Comparison of ENCODE assay signal across 8 mouse cellular contexts in genomic region chr17:45747858-45748785, GRCm38 (mm10). TPM values are rescaled to one million over a fixed set of nuclear protein-coding genes. Genes with fewer than 3 reads are reported as not detected.
A peak's percentile ranks its signal among the peaks of the same experiment; 100 is the strongest.
DNase-seq lines count a peak whose midpoint lies in the region; ATAC-seq and TF ChIP-seq lines count a peak whose summit lies in the region.

No protein-coding gene starts in this region.

- H3K27ac ChIP-seq in midbrain, postnatal 0 days (ENCODE audit: low read depth, low read length), result no peak overlapping the region
- H3K27ac ChIP-seq in midbrain, embryonic 11.5 days (ENCODE audit: low read depth, low read length), result no peak overlapping the region
- no peak overlapping the region for H3K27ac ChIP-seq in embryonic facial prominence, embryonic 14.5 days (replicated peaks; ENCODE audit: low read depth, low read length)
- H3K27ac ChIP-seq in heart, postnatal 0 days (ENCODE audit: low read depth), result peak overlapping the region; percentile 88
- H3K27ac ChIP-seq in liver, embryonic 16.5 days (ENCODE audit: low read length), result peak overlapping the region; percentile 85

- no peak for DNase-seq in midbrain, postnatal 0 days (ENCODE audit: low spot score)
- DNase-seq in midbrain, embryonic 11.5 days (ENCODE audit: low spot score, missing footprints), result no peak
- DNase-seq in adrenal gland, postnatal 14 days, result peak; percentile 88
- no peak for DNase-seq in embryonic facial prominence, embryonic 14.5 days (ENCODE audit: low spot score)
- peak; percentile 58 for DNase-seq in heart, postnatal 0 days (ENCODE audit: low spot score)
- peak; percentile 61 for DNase-seq in thymus, postnatal 4 days
- DNase-seq in spleen, postnatal 14 days (ENCODE audit: low spot score in 2 of 2), result no peak

- H3K9me3 ChIP-seq in midbrain, postnatal 0 days (ENCODE audit: low read length), result no peaks in the 10 kb centered on the region
- no peaks in the 10 kb centered on the region for H3K9me3 ChIP-seq in midbrain, embryonic 11.5 days (ENCODE audit: control insufficient read depth, low read length)
- no peaks in the 10 kb centered on the region for H3K9me3 ChIP-seq in embryonic facial prominence, embryonic 14.5 days (ENCODE audit: control insufficient read depth, low read length)
- H3K9me3 ChIP-seq in heart, postnatal 0 days (replicated peaks; ENCODE audit: control insufficient read depth, low read length), result no peaks in the 10 kb centered on the region
- H3K9me3 ChIP-seq in liver, embryonic 16.5 days (replicated peaks; ENCODE audit: control insufficient read depth, low read length), result no peaks in the 10 kb centered on the region

- no peaks in the 10 kb centered on the region for H3K36me3 ChIP-seq in midbrain, postnatal 0 days (ENCODE audit: insufficient read depth, low read length)
- H3K36me3 ChIP-seq in midbrain, embryonic 11.5 days (ENCODE audit: control insufficient read depth, insufficient read depth, low read length), result no peaks in the 10 kb centered on the region
- no peaks in the 10 kb centered on the region for H3K36me3 ChIP-seq in embryonic facial prominence, embryonic 14.5 days (ENCODE audit: control insufficient read depth, insufficient read depth, low read length)
- H3K36me3 ChIP-seq in heart, postnatal 0 days (replicated peaks; ENCODE audit: control insufficient read depth, insufficient read depth, low read length), result no peaks in the 10 kb centered on the region
- H3K36me3 ChIP-seq in liver, embryonic 16.5 days (ENCODE audit: control insufficient read depth, insufficient read depth), result no peaks in the 10 kb centered on the region

- H3K4me3 ChIP-seq in midbrain, postnatal 0 days (ENCODE audit: low read depth, low read length), result no peak overlapping the region
- H3K4me3 ChIP-seq in midbrain, embryonic 11.5 days (ENCODE audit: low read depth, low read length), result no peak overlapping the region
- H3K4me3 ChIP-seq in embryonic facial prominence, embryonic 14.5 days (ENCODE audit: low read depth, low read length), result no peak overlapping the region
- no peak overlapping the region for H3K4me3 ChIP-seq in heart, postnatal 0 days (ENCODE audit: low read depth, low read length)
- H3K4me3 ChIP-seq in liver, embryonic 16.5 days (ENCODE audit: low read depth, low read length), result peak overlapping the region; percentile 18

- no peaks in the 10 kb centered on the region for H3K27me3 ChIP-seq in midbrain, postnatal 0 days (ENCODE audit: insufficient read depth, low read length)
- no peaks in the 10 kb centered on the region for H3K27me3 ChIP-seq in midbrain, embryonic 11.5 days (ENCODE audit: control insufficient read depth, insufficient read depth, low read length)
- no peaks in the 10 kb centered on the region for H3K27me3 ChIP-seq in embryonic facial prominence, embryonic 14.5 days (replicated peaks; ENCODE audit: control insufficient read depth, insufficient read depth, low read length)
- no peaks in the 10 kb centered on the region for H3K27me3 ChIP-seq in heart, postnatal 0 days (ENCODE audit: control insufficient read depth, insufficient read depth, low read length)
- no peaks in the 10 kb centered on the region for H3K27me3 ChIP-seq in liver, embryonic 16.5 days (ENCODE audit: control insufficient read depth, insufficient read depth, low read depth, low read length)

- WGBS in midbrain, postnatal 0 days, result 58% methylated on average over 16 of the region's 16 CpGs
- 72% methylated on average over 16 of the region's 16 CpGs for WGBS in midbrain, embryonic 11.5 days
- WGBS in embryonic facial prominence, embryonic 14.5 days, result 78% methylated on average over 15 of the region's 16 CpGs
- WGBS in heart, postnatal 0 days, result 30% methylated on average over 16 of the region's 16 CpGs
- WGBS in liver, embryonic 16.5 days (ENCODE audit: insufficient replicate concordance), result 40% methylated on average over 16 of the region's 16 CpGs

- H3K4me2 ChIP-seq in midbrain, postnatal 0 days (ENCODE audit: low read depth, low read length, poor library complexity, severe bottlenecking), result no peak overlapping the region
- no peak overlapping the region for H3K4me2 ChIP-seq in midbrain, embryonic 11.5 days
- no peak overlapping the region for H3K4me2 ChIP-seq in embryonic facial prominence, embryonic 14.5 days (ENCODE audit: low read depth, low read length)
- no peak overlapping the region for H3K4me2 ChIP-seq in heart, postnatal 0 days (ENCODE audit: low read depth, low read length)
- H3K4me2 ChIP-seq in liver, embryonic 16.5 days (ENCODE audit: low read depth, low read length), result peak overlapping the region; percentile 55

- no peak overlapping the region for H3K9ac ChIP-seq in midbrain, postnatal 0 days (replicated peaks; ENCODE audit: low read length, poor library complexity, severe bottlenecking)
- H3K9ac ChIP-seq in midbrain, embryonic 11.5 days (ENCODE audit: low read length), result no peak overlapping the region
- H3K9ac ChIP-seq in embryonic facial prominence, embryonic 14.5 days (ENCODE audit: low read depth, low read length), result no peak overlapping the region
- H3K9ac ChIP-seq in heart, postnatal 0 days (replicated peaks; ENCODE audit: low read depth, low read length), result no peak overlapping the region
- peak overlapping the region; percentile 60 for H3K9ac ChIP-seq in liver, embryonic 16.5 days (ENCODE audit: low read depth, low read length)

- H3K4me1 ChIP-seq in midbrain, postnatal 0 days (ENCODE audit: insufficient read depth, low read length), result no peaks in the 10 kb centered on the region
- H3K4me1 ChIP-seq in midbrain, embryonic 11.5 days (ENCODE audit: control insufficient read depth, insufficient read depth, low read length), result no peaks in the 10 kb centered on the region
- no peaks in the 10 kb centered on the region for H3K4me1 ChIP-seq in embryonic facial prominence, embryonic 14.5 days (ENCODE audit: control insufficient read depth, insufficient read depth, low read length)
- peaks cover 17% of the 10 kb centered on the region for H3K4me1 ChIP-seq in heart, postnatal 0 days (ENCODE audit: control insufficient read depth, insufficient read depth)
- H3K4me1 ChIP-seq in liver, embryonic 16.5 days (ENCODE audit: control insufficient read depth, low read depth, low read length), result peaks cover 54% of the 10 kb centered on the region

- TF ChIP-seq CTCF in midbrain, postnatal 0 days (IDR thresholded peaks at IDR 0.05), result peak; percentile 69
- TF ChIP-seq CTCF in heart, postnatal 0 days (IDR thresholded peaks at IDR 0.05; ENCODE audit: low read depth), result peak; percentile 77

- ATAC-seq in midbrain, postnatal 0 days (ENCODE audit: low FRiP score), result no peak
- ATAC-seq in midbrain, embryonic 11.5 days (ENCODE audit: low FRiP score), result no peak
- peak; percentile 42; the same call in 1 of the 2 replicates for ATAC-seq in embryonic facial prominence, embryonic 14.5 days (ENCODE audit: low read depth)
- ATAC-seq in heart, postnatal 0 days (ENCODE audit: insufficient read depth, low read depth), result peak; percentile 63
- ATAC-seq in liver, embryonic 16.5 days (ENCODE audit: low read depth), result peak; percentile 81

- no peak for TF ChIP-seq EP300 in heart, postnatal 0 days (IDR thresholded peaks at IDR 0.05; ENCODE audit: low read depth)

RNA-seq across cellular contexts. Expression of gene 1600014C23Rik, which starts 14.5 kb away (rescaled TPM):
- total RNA-seq in midbrain, postnatal 0 days (2014; rRNA removed), result not detected in 2 replicates
- polyA plus RNA-seq in midbrain, postnatal 0 days (2015; fragmentation: Nextera tagmentation; extraction: Ambion mirVana), result 0.67 TPM in 1 of 2 replicates, not detected in the other
- polyA plus RNA-seq in midbrain, embryonic 11.5 days (2014; fragmentation: Nextera tagmentation; extraction: Ambion mirVana), result 0.48 TPM in 1 of 2 replicates, not detected in the other
- total RNA-seq in adrenal gland, postnatal 14 days (2021), result not detected in 2 replicates
- polyA plus RNA-seq in embryonic facial prominence, embryonic 14.5 days (2014; fragmentation: Nextera tagmentation; extraction: Ambion mirVana), result not detected in 2 replicates
- not detected in 2 replicates for total RNA-seq in heart, postnatal 0 days (2014; rRNA removed; ENCODE audit: low replicate concordance)
- 0.25 TPM in 1 of 2 replicates, not detected in the other for polyA plus RNA-seq in heart, postnatal 0 days (2015; fragmentation: Nextera tagmentation; extraction: Ambion mirVana)
- not detected in 2 replicates for polyA plus RNA-seq in liver, embryonic 16.5 days (2015; fragmentation: Nextera tagmentation; extraction: Ambion mirVana)

Comparison
In these comparisons a context has a peak if more than half of its experiments do, and no peak if none do; other contexts are left out.
1. ATAC-seq: peak in embryonic facial prominence, embryonic 14.5 days (single experiment), heart, postnatal 0 days (single experiment) and liver, embryonic 16.5 days (single experiment); none in midbrain, postnatal 0 days (single experiment) and midbrain, embryonic 11.5 days (single experiment).
2. DNase-seq: peak in adrenal gland, postnatal 14 days (single experiment), heart, postnatal 0 days (single experiment) and thymus, postnatal 4 days (single experiment); none in midbrain, postnatal 0 days (single experiment), midbrain, embryonic 11.5 days (single experiment), embryonic facial prominence, embryonic 14.5 days (single experiment) and spleen, postnatal 14 days (0 of 2).
3. H3K27ac ChIP-seq: peak in heart, postnatal 0 days (single experiment) and liver, embryonic 16.5 days (single experiment); none in midbrain, postnatal 0 days (single experiment), midbrain, embryonic 11.5 days (single experiment) and embryonic facial prominence, embryonic 14.5 days (single experiment).